Mouse (Mus musculus): ENCODE measurements around the gene Cxcl12. TPM values are rescaled to one million over a fixed set of nuclear protein-coding genes. Genes with fewer than 3 reads are reported as not detected.

Gene Cxcl12
- total RNA-seq, 2 experiments from 2014 or later, result 41.1 to 45.2 TPM

DNA sequence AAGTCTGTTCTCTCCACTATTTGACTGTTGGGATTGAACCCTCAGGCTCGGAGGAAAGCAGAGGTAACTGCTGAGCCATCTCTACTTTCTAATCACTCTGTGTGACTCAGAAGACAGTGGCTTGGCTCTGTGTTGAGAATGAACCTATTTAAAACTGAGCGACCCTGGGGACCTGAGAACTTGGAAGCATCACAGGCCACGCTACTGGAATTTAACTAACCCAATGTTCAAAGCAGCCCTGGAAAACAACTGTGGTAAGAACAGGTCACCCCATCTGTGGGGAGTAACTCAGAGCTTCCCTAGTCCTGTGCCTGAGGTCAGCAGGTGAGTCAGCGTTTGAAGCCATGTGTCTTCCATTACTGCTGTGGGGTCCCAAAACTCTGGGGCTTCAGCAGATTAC, 17.0 kb downstream of the Cxcl12 start:
- DNase-seq (ENCODE audit: low spot score in 2 of 2), result no peak
- no peak overlapping the region for H3K27ac ChIP-seq
- TF ChIP-seq CTCF (conservative IDR thresholded peaks at IDR 0.05), result no peak
- no peak overlapping the region for H3K4me3 ChIP-seq

DNA sequence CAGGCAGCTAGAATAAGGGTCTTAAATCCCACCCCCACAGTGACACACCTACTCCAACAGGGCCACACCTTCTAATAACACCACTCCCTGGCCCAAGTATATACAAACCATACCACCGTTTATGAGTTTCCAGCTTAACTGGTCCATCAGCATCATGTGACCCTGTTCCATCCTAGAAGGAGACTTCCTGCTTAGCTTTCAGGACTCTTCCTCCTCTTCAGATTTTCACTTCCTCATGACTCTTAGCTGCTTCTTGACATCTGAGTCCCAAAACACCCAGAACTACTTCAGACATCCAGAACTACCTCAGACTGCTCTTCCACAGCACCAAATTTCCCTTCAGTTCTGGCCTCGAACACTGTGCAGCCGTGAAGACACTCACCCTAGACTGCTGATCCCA, 22.1 kb downstream of the Cxcl12 start:
- DNase-seq (ENCODE audit: low spot score in 2 of 2), result no peak
- no peak for TF ChIP-seq CTCF (conservative IDR thresholded peaks at IDR 0.05)

DNA sequence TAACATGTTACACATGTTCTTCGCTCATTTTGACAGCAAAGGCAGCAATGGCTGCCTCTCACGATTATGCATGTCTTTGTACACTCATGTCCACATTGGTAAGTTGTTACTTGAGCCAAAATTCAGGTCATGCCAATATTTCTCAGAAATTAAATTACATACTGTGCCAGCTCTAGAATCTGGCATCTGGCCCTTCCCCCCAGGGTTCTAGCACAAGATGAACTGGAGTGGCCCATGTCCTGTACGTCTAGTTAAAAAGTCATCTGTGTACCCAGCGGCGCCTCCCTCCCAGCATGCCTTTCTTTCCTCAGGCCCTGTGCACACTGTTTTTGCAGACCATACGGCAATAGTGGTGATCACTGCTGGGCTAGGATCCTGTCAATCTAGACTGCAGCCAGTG, 23.4 kb downstream of the Cxcl12 start:
- Histone ChIP-seq H3K27ac (no peak overlapping the region), H3K4me3 (no peak overlapping the region)
- TF ChIP-seq CTCF (conservative IDR thresholded peaks at IDR 0.05), result no peak
- no peak for DNase-seq (ENCODE audit: low spot score in 2 of 2)

More for the DNA sequence above, 22.1 kb downstream of the Cxcl12 start:
- no peak overlapping the region for H3K4me3 ChIP-seq
- no peak overlapping the region for H3K27ac ChIP-seq

DNA sequence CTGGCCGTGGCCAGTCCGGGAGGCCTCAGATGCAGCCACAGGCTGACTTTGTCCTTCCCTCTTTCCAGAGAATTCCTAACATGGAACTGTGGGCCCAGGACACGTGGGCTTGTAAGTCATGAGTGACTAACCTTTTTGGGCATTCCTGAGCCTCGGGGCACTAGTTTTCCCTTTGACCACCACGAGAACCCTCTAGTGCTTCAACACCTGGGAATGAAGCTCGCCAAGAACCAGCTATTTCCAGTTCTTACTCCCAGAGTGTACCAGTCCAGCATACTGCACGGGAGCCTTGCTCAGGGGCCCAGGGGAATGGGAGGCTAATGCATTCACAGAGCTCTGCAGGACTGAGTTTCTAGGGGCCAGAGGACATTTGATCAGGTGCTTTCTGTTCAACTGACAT, 24.3 kb downstream of the Cxcl12 start:
- DNase-seq (ENCODE audit: low spot score in 2 of 2), result no peak
- TF ChIP-seq CTCF (conservative IDR thresholded peaks at IDR 0.05), result no peak

DNA sequence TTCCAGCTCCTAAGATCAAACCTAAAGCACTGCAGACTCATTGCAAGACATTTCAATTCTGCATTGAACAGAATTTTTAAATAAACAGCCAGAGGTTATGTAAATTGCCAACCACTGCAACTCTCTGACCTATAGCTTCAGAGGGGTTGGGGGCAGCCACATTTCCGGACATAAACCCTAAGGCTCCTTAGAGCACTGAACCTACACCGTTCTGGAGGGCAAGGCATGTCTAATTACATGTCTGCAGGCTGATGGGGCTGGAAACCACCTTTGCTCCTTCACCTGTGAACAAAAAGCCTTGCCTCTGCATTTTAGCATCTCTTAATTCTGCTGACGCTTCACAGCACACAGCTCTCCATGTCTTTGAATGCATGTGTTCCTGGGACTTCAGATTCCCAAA, 26.9 kb downstream of the Cxcl12 start:
- H3K4me3 ChIP-seq, result no peak overlapping the region
- TF ChIP-seq CTCF (conservative IDR thresholded peaks at IDR 0.05), result no peak
- H3K27ac ChIP-seq, result no peak overlapping the region
- DNase-seq (ENCODE audit: low spot score in 2 of 2), result no peak

More for the DNA sequence above, 24.3 kb downstream of the Cxcl12 start:
- Histone ChIP-seq H3K4me3 (no peak overlapping the region), H3K27ac (no peak overlapping the region)

DNA sequence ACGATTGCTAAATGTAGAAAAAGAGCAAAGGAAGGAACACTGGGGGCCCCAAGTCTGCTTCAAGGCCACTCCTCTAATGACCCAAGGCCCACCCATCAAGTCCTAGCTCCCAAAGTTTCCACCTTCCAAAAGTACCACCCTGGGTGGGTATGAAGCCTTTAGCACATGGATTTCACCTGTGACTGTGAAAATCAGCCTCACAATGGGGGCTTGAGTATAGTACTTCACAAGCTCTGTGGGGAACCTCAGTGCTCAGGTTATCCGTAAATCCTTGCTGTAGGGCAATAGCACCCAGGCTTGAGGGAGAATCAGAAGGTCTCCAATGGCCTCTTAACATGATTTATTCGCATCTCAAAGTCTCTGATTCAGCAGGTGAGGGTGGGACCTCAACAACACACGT, 30.5 kb downstream of the Cxcl12 start:
- no peak for TF ChIP-seq CTCF (conservative IDR thresholded peaks at IDR 0.05)
- Histone ChIP-seq H3K4me3 (no peak overlapping the region), H3K27ac (no peak overlapping the region)
- no peak for DNase-seq (ENCODE audit: low spot score in 2 of 2)

DNA sequence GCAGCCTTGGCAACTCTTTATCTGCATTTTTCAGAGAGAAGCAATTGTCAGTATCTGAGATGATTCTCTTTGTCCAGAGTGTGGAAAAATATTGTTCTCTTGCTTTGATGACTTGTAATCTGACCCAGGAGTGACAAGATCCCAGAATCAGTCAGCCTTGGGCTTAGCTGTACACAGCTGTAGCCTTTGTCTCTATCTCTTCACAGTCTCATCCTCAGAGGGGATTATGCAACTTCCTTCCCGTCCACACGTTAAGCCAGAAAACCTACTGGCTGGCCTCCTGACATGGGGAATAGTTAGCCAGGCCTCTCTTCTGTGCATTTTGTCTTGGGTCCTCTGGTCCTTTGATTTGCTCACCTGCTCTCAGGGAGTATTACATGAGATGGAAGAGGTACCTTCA, 31.4 kb downstream of the Cxcl12 start:
- no peak for DNase-seq (ENCODE audit: low spot score in 2 of 2)
- Histone ChIP-seq H3K4me3 (no peak overlapping the region), H3K27ac (no peak overlapping the region)
- TF ChIP-seq CTCF (conservative IDR thresholded peaks at IDR 0.05), result no peak

DNA sequence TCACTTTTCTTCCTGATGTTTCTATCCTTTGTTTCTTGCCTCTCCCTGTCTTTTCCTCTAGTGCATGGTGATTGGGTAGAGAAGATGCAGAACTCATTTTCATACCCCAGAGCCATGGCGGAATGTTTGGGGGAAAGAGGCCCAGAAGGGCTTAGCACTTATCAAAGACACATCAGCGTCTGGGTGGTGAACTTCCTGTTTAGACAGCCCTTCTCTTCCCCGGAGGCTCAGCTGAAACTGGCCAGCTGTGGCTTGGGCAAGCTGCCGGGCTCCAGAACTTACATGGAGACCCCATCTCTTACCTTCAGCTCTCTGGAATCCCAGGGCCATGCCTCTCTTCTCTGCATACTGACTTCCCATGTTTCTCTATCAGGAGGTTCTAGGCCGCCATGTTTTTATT, 32.6 kb downstream of the Cxcl12 start:
- Histone ChIP-seq H3K4me3 (no peak overlapping the region), H3K27ac (no peak overlapping the region)
- no peak for TF ChIP-seq CTCF (conservative IDR thresholded peaks at IDR 0.05)
- no peak for DNase-seq (ENCODE audit: low spot score in 2 of 2)

DNA sequence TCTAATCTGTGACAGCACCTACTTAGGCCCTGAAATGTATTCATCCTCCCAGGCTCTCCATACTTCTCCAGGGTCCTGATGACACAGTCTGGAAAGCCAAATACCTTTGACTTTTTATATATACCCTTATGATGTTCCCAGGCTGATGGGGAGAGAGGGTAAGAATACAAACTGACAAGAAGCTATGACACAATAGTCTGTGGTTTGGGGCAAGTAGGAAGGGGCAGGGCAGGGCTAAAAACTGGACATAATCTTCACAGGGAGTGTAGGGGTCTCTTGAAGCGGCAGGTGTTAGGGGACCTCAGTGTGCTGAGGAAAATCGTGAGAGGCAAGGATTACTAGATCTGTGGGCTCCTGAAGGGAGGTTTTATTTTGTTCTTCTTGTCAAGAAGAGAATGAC, 33.1 kb downstream of the Cxcl12 start:
- H3K4me3 ChIP-seq, result no peak overlapping the region
- no peak overlapping the region for H3K27ac ChIP-seq
- DNase-seq (ENCODE audit: low spot score in 2 of 2), result no peak
- no peak for TF ChIP-seq CTCF (conservative IDR thresholded peaks at IDR 0.05)

DNA sequence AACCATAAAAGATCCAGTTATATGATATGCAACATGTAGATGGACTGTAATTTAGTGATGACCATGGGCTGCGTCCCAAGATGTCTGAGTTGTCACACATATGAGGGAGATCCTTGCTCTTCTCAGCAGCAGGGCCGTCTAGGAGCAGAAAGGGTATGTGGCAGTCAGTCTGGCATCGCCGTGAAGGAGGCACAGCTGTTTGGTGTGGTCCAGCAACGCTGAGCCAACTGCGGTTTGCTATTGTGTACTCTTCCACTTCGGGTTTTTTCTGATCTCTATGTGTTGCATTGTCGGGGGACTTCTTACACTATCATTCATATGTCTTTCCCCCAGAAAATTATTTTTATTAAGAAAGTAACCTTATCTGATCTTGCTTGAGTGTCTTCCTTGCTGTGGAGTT, 33.5 kb downstream of the Cxcl12 start:
- no peak for DNase-seq (ENCODE audit: low spot score in 2 of 2)
- H3K4me3 ChIP-seq, result no peak overlapping the region
- H3K27ac ChIP-seq, result no peak overlapping the region
- no peak for TF ChIP-seq CTCF (conservative IDR thresholded peaks at IDR 0.05)

DNA sequence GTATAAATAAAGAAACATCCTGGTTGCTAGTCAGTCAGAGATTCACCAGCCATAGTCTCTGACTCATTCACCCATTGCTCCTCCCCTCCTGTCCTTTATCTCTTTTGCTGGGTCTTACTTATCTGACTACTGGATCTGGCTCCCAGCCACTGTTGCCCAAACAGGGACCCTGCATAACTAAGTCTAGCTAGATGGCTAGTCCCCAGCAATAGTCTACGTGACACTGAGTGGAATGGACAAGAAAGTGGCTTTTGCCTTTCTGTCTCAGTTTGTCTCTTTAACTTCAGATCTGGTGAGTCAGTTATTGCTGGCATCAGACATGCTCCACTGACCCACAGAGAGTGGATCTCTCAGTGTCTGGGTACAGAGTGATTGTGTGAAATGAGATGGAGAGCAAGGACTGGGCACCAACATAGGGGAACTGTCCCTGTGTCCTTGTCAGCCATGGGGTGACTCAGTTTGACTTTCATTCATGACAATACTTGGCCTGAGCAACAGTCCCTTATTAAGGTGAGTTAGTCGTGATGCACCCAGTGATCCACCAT, 34.6 kb downstream of the Cxcl12 start:
- DNase-seq (ENCODE audit: low spot score in 2 of 2), result no peak
- Histone ChIP-seq H3K27ac (no peak overlapping the region), H3K4me3 (no peak overlapping the region)
- no peak for TF ChIP-seq CTCF (conservative IDR thresholded peaks at IDR 0.05)

DNA sequence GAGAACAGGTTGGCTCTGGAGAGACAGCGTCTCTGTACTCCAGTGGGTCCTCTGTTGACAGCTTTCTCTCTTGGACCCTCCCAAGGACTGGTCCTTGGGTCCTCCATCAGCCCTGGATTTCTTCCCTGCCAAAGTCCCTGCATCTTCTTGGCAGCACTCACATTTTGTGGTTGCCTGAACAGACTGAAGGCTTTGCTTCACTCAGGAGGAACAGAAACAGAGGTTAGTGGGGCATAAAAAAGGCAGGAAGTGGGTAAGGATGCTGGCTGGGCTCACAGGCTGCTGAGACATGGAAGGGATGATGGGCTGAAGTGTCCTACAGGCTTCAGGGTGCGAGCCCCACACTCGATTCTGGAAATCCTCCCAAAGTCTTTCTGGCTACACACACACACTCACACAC, 35.8 kb downstream of the Cxcl12 start:
- DNase-seq (ENCODE audit: low spot score in 2 of 2), result no peak
- TF ChIP-seq CTCF (conservative IDR thresholded peaks at IDR 0.05), result no peak

DNA sequence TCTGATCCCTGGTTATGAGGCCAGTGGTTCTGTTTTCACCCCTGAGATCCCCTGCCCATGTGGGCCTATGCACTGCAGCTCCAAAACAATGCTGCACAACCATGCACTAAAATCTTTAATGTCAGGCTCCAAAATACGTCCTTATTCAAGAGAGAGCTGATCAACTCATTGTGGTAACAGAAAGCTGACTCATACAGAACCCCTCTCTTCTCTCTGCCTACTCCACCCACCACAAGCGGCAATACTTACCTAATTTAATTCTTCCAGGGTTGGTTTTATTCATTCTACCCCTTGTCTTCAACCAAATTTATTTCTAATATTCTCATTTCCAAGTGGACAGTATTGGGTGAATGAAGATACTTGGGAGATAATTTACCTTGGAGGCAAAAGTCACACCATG, 38.5 kb downstream of the Cxcl12 start:
- TF ChIP-seq CTCF (conservative IDR thresholded peaks at IDR 0.05), result no peak
- DNase-seq (ENCODE audit: low spot score in 2 of 2), result no peak
- Histone ChIP-seq H3K4me3 (no peak overlapping the region), H3K27ac (no peak overlapping the region)

More for the DNA sequence above, 35.8 kb downstream of the Cxcl12 start:
- Histone ChIP-seq H3K27ac (no peak overlapping the region), H3K4me3 (no peak overlapping the region)

DNA sequence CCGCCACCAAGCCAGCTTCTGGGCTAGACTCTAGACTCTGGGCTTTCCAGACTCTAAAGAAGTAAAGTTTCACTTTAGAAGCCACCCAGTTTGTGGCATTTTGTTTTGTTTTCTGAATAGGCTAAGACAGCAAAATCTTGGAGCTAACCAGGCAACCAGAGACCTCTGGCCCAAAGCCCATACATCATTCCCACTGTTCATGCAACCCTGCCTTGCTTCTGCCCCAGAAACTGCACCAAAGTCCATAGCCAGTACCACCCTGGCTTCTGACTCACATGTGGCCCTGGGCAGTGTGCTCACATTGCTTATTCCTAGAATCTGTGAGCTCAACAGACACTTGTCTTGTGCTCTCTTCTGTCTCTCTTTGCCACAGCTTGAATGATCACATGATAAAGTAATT, 39.0 kb downstream of the Cxcl12 start:
- H3K4me3 ChIP-seq, result no peak overlapping the region
- no peak overlapping the region for H3K27ac ChIP-seq
- TF ChIP-seq CTCF (conservative IDR thresholded peaks at IDR 0.05), result no peak
- no peak for DNase-seq (ENCODE audit: low spot score in 2 of 2)

DNA sequence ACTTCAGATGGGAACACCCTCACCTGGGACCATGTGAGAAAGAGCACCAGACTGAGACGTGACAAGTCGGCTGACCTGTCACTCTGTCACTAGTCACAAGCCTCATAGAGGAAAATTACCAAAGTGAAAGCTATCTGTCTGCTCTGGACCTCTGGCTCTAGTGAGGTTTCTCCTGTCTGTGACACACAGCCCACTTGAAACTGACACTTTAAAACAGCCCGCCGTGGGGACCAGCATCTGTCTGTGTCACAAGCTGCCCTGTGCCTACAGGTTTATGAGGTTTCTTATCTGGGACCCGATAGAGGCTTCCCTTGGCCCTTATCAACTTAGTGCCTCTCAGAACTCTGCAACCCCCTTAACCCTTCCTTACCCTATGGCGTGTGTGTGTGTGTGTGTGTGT, 41.8 kb downstream of the Cxcl12 start:
- H3K4me3 ChIP-seq, result no peak overlapping the region
- no peak overlapping the region for H3K27ac ChIP-seq
- DNase-seq (ENCODE audit: low spot score in 2 of 2), result no peak
- TF ChIP-seq CTCF (conservative IDR thresholded peaks at IDR 0.05), result no peak
